Mouse (Mus musculus): ENCODE data around the gene Tmem174. TPM values are rescaled to one million over a fixed set of nuclear protein-coding genes. Genes with fewer than 3 reads are reported as not detected.
A peak's percentile ranks its signal among the peaks of the same experiment; 100 is the strongest.

The Tmem174 gene
- polyA plus RNA-seq, 2 experiments, result not detected

DNA sequence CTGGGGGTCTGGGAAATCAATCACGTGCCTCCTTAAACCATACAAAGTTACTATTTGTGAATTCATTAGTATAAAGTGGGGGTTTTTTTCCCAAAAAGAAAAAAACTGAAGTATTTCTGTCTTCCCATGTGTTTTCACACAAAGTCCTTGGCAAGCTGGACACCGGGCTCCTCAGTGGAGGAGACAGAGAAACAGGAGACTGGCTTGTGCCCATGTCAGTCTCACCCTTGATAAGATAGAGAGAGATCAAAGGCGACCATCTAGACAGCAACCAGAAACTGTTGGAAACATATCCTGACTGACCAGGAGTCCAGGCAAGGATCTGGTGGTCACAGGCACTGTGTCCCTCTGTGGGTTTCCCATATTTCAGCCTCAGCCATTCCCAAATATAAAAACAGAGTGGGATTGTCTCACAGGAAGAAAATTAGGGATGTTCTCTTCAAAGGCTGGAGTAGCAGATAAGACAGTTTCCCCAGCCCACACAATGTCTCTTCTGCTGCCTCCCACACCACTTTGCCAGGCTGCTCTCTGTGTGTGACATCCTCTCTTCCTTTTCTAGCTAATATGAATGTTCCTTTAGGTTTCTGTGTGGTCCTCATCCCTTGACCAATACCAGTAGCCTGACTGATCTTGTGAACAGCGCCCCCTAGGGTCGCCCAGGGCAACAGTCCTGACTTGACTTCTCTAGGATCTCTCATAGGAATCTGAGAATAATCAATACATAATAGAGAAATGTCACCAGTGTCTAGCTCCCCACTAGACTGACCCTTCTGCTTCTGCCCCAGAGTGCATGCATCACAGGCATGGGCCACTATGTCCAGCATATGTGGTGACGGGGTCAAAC, 3.3 kb downstream of the Tmem174 start:
- H3K27ac ChIP-seq, result no peak overlapping the region
- 36% methylated on average over 6 of the region's 6 CpGs for WGBS (ENCODE audit: insufficient replicate concordance)
- H3K27me3 ChIP-seq (ENCODE audit: control insufficient read depth, insufficient read depth, low read length), result no peaks in the 10 kb centered on the region
- no peak overlapping the region for H3K9ac ChIP-seq (replicated peaks)
- no peaks in the 10 kb centered on the region for H3K9me3 ChIP-seq (ENCODE audit: control insufficient read depth, low read length)
- no peaks in the 10 kb centered on the region for H3K4me1 ChIP-seq (replicated peaks; ENCODE audit: control insufficient read depth in 2 of 2, insufficient read depth in 2 of 2, low read length in 1 of 2)
- no peaks in the 10 kb centered on the region for H3K36me3 ChIP-seq (replicated peaks; ENCODE audit: control insufficient read depth, insufficient read depth, low read depth)
- H3K4me2 ChIP-seq (ENCODE audit: low read depth), result no peak overlapping the region
- TF ChIP-seq EP300 (IDR thresholded peaks at IDR 0.05; ENCODE audit: low read depth), result no peak
- peak; percentile 57 for TF ChIP-seq CTCF (IDR thresholded peaks at IDR 0.05; ENCODE audit: low read depth)
- no peak for DNase-seq (ENCODE audit: low read depth in 3 of 3, low spot score in 3 of 3)
- ATAC-seq (ENCODE audit: insufficient read depth), result no peak
- no peak overlapping the region for H3K4me3 ChIP-seq (ENCODE audit: insufficient read depth in 1 of 2, low read depth in 2 of 2, low read length in 2 of 2)

- H3K4me3 ChIP-seq (ENCODE audit: insufficient read depth in 1 of 2, low read depth in 2 of 2, low read length in 2 of 2), result no peak overlapping the region
- H3K36me3 ChIP-seq (replicated peaks; ENCODE audit: control insufficient read depth, insufficient read depth, low read depth), result no peaks in the 10 kb centered on the region
- ATAC-seq (ENCODE audit: insufficient read depth), result no peak
- H3K27me3 ChIP-seq (ENCODE audit: control insufficient read depth, insufficient read depth, low read length), result no peaks in the 10 kb centered on the region
- no peaks in the 10 kb centered on the region for H3K9me3 ChIP-seq (ENCODE audit: control insufficient read depth, low read length)
- TF ChIP-seq CTCF (IDR thresholded peaks at IDR 0.05; ENCODE audit: low read depth) (no peak), EP300 (IDR thresholded peaks at IDR 0.05; ENCODE audit: low read depth) (no peak)
- no peak overlapping the region for H3K27ac ChIP-seq
- WGBS (ENCODE audit: insufficient replicate concordance), result 57% methylated on average over 9 of the region's 9 CpGs
- H3K4me2 ChIP-seq (ENCODE audit: low read depth), result no peak overlapping the region
- no peak for DNase-seq (ENCODE audit: low read depth in 3 of 3, low spot score in 3 of 3)
- no peak overlapping the region for H3K9ac ChIP-seq (replicated peaks)
- H3K4me1 ChIP-seq (replicated peaks; ENCODE audit: control insufficient read depth in 2 of 2, insufficient read depth in 2 of 2, low read length in 1 of 2), result no peaks in the 10 kb centered on the region
Observed at GRCm38 (mm10) chr13:98632306-98632942, 4.8 kb downstream of the Tmem174 start.

GRCm38 (mm10) chr13:98631105-98631838, 5.9 kb downstream of the Tmem174 start:
- Histone ChIP-seq H3K27me3 (ENCODE audit: control insufficient read depth, insufficient read depth, low read length) (no peaks in the 10 kb centered on the region), H3K4me1 (replicated peaks; ENCODE audit: control insufficient read depth in 2 of 2, insufficient read depth in 2 of 2, low read length in 1 of 2) (no peaks in the 10 kb centered on the region), H3K4me3 (ENCODE audit: insufficient read depth in 1 of 2, low read depth in 2 of 2, low read length in 2 of 2) (no peak overlapping the region), H3K9me3 (ENCODE audit: control insufficient read depth, low read length) (no peaks in the 10 kb centered on the region), H3K27ac (no peak overlapping the region), H3K9ac (replicated peaks) (no peak overlapping the region), H3K4me2 (ENCODE audit: low read depth) (no peak overlapping the region), H3K36me3 (replicated peaks; ENCODE audit: control insufficient read depth, insufficient read depth, low read depth) (no peaks in the 10 kb centered on the region)
- TF ChIP-seq CTCF (IDR thresholded peaks at IDR 0.05; ENCODE audit: low read depth) (no peak), EP300 (IDR thresholded peaks at IDR 0.05; ENCODE audit: low read depth) (no peak)
- no peak for ATAC-seq (ENCODE audit: insufficient read depth)
- DNase-seq (ENCODE audit: low read depth in 3 of 3, low spot score in 3 of 3), result no peak
- 54% methylated on average over 20 of the region's 20 CpGs for WGBS (ENCODE audit: insufficient replicate concordance)

GRCm38 (mm10) chr13:98626736-98627135, 10.5 kb downstream of the Tmem174 start:
- DNase-seq (ENCODE audit: low read depth in 3 of 3, low spot score in 3 of 3), result no peak
- ATAC-seq (ENCODE audit: insufficient read depth), result no peak
- Histone ChIP-seq H3K36me3 (replicated peaks; ENCODE audit: control insufficient read depth, insufficient read depth, low read depth) (no peaks in the 10 kb centered on the region), H3K4me2 (ENCODE audit: low read depth) (no peak overlapping the region), H3K9me3 (ENCODE audit: control insufficient read depth, low read length) (no peaks in the 10 kb centered on the region), H3K4me1 (replicated peaks; ENCODE audit: control insufficient read depth in 2 of 2, insufficient read depth in 2 of 2, low read length in 1 of 2) (no peaks in the 10 kb centered on the region), H3K9ac (replicated peaks) (no peak overlapping the region), H3K4me3 (ENCODE audit: insufficient read depth in 1 of 2, low read depth in 2 of 2, low read length in 2 of 2) (no peak overlapping the region), H3K27me3 (ENCODE audit: control insufficient read depth, insufficient read depth, low read length) (no peaks in the 10 kb centered on the region), H3K27ac (no peak overlapping the region)
- no peak for TF ChIP-seq EP300 (IDR thresholded peaks at IDR 0.05; ENCODE audit: low read depth)
- no peak for TF ChIP-seq CTCF (IDR thresholded peaks at IDR 0.05; ENCODE audit: low read depth)
- 73% methylated on average over 20 of the region's 20 CpGs for WGBS (ENCODE audit: insufficient replicate concordance)

DNA sequence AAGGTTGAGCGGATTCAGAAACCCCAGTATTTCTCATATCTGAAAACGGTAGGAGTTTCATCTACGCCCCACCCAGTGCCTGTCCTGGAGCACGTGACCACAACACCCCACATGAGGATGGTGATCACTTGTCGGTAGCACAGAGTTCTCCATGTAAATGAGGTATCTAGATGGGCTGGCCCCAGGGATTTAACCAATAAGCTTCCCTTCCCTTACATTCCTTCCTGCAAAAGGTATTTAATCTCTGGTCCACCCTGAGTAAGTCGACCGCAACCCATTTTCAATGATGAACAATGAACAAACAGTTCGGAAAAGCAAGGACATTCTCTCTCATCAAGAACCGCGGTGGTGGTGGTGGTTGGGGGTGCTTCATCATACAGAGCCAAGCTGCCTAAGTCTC, 12.7 kb downstream of the Tmem174 start:
- DNase-seq (ENCODE audit: low read depth in 3 of 3, low spot score in 3 of 3) (no peak), ATAC-seq (ENCODE audit: insufficient read depth) (no peak)
- no peak overlapping the region for H3K9ac ChIP-seq (replicated peaks)
- H3K9me3 ChIP-seq (ENCODE audit: control insufficient read depth, low read length), result no peaks in the 10 kb centered on the region
- WGBS (ENCODE audit: insufficient replicate concordance), result 72% methylated on average over 10 of the region's 10 CpGs
- H3K27me3 ChIP-seq (ENCODE audit: control insufficient read depth, insufficient read depth, low read length), result no peaks in the 10 kb centered on the region
- H3K27ac ChIP-seq, result no peak overlapping the region
- H3K4me1 ChIP-seq (replicated peaks; ENCODE audit: control insufficient read depth in 2 of 2, insufficient read depth in 2 of 2, low read length in 1 of 2), result no peaks in the 10 kb centered on the region
- H3K4me3 ChIP-seq (ENCODE audit: insufficient read depth in 1 of 2, low read depth in 2 of 2, low read length in 2 of 2), result no peak overlapping the region
- no peaks in the 10 kb centered on the region for H3K36me3 ChIP-seq (replicated peaks; ENCODE audit: control insufficient read depth, insufficient read depth, low read depth)
- H3K4me2 ChIP-seq (ENCODE audit: low read depth), result no peak overlapping the region
- TF ChIP-seq CTCF (IDR thresholded peaks at IDR 0.05; ENCODE audit: low read depth) (no peak), EP300 (IDR thresholded peaks at IDR 0.05; ENCODE audit: low read depth) (no peak)
